Mouse (Mus musculus): ENCODE measurements at regions not wholly inside any gene's neighbourhood (a gene's known extent, or its start where the extent isn't known, plus 50 kb on each side); places are given as distances from the start of the nearest gene placed in this dataset.
A peak's percentile ranks its signal among the peaks of the same experiment; 100 is the strongest.

DNA sequence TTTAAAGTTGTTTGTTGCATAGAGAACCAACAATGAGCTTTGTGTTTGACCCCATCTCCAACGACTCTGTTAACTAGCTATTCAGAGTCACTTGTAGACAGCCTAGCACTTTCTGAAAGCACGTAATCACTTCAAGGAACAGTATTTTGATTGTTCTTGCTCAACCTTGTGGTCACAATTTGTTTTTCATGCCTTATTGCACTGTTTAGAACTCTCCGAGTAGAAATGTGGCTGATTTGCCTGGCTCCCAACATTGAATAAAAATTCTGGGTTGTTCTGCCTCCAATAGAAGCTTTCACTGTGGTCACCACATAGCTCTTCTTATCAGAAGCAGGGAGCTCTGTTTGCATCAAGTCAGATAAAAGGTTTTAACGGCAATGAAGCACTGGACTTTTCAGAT, 446.9 kb upstream of the Fam19a5 start:
- no peak for DNase-seq

DNA sequence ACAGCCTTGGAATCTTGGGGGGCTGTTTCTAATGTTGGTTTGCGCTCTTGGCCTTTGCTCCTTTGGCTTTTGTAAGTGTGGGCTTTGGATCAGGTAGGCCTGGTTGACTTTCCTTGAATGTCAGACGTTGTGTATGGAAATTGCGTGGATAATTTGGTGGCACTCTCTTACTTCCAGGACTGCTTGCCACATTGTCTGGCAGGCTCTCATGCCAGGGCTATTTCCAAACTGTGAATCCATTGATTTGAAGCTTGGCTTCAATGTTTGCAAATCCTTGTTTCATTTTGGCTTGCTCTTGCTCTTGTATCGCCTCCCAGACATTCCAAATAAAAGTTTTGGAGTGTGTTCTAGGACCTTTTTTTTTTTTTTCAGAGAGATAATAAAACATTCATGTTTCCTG, 443.0 kb upstream of the Fam19a5 start:
- no peak for DNase-seq

DNA sequence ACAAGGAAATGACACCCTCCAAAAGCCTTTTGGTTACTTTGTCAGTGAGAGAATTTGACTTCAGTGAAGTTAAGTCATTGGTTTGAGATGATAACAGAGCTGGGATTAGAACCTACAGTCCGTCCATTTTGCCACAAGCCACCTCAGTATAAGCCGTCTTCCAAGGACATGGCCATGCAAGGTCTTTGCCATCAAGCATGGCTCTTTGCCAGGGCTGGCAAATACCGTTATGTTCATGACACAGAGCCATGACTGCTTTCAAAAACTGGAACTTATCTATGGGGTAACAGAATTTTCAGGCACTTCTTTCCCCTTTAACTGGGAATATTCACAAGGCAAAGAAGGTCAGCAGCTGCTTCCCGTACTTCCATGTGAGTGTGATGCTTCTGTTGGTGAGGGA, 441.9 kb upstream of the Fam19a5 start:
- DNase-seq, result peak; percentile 25

DNA sequence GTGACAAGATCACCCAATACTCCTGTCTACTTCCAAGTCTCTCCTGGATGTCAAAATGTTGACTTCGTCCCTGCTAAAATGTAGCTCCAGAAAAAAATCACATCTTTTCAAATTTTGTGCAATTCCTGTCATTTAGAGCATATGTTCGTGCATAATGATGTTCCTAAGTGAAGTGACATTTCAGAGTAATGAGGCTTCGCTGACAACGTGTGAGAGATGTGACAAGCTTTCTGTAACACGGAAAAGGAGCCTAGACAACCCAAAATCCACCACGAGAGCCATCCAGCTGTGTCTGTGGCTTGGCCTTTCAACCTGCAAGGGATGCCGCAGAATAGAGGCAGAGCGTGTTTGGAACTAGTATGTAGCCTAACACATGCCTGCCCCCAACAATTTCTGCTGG, 438.1 kb upstream of the Fam19a5 start:
- DNase-seq, result no peak

- DNase-seq, result no peak
Observed at GRCm38 (mm10) chr15:87107701-87108100, 436.4 kb upstream of the Fam19a5 start.

DNA sequence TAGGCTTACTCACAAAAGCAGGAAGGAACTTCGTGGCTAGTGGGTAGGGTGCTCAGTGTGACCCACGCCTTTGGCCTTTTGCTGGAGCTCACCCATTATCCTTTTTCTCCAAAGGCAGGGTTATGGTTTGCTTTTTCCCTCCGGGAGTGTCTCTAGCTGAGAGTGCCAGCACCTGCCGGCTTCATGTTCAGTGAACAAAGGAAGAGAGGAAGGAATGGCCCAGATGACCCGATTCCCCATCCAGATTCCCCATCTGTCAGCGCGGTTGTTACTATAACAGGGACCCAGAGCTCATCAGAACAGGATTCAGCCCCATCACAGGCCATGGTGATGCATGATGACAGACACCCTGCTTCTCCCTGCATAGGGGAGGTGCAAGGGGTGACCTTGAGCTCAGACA, 435.7 kb upstream of the Fam19a5 start:
- no peak for DNase-seq

- DNase-seq, result no peak
Observed at GRCm38 (mm10) chr15:87122656-87123055, 421.4 kb upstream of the Fam19a5 start.

DNA sequence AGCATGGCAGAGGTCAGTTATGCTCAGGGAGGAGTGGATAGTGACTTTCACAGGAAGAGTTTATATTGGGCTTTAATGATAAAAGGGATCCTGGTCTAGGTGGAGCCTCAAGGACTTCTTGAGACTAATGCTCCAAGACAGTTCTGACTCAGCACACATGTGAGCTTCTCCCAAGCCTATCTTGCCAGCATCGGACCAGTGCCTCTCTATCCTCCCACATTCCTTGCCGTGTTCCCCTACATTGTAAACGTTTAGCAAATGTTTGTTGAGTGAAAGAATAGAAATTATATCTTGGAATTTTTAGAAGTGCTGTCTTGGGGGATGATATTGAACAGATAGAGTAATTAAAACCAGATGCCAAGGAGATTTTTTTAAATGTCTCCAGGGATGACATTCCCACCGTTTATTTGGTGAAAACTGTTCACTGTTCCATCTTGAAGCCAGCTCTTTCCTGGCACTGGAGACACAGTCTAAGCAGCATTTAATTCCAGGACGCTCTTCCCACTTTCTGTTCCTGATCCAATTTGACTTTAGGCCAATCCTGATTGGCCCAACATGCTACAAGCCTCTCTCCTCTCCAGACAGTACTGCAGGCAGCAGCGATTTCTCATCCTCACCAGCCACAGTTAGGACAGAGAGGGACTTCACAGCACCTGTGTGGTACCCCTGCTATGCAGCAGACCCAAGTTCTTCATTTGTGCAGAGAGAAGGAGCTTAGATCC, 418.5 kb upstream of the Fam19a5 start:
- DNase-seq, result no peak

- DNase-seq, result no peak
Observed at GRCm38 (mm10) chr15:87138870-87139269, 405.2 kb upstream of the Fam19a5 start.

DNA sequence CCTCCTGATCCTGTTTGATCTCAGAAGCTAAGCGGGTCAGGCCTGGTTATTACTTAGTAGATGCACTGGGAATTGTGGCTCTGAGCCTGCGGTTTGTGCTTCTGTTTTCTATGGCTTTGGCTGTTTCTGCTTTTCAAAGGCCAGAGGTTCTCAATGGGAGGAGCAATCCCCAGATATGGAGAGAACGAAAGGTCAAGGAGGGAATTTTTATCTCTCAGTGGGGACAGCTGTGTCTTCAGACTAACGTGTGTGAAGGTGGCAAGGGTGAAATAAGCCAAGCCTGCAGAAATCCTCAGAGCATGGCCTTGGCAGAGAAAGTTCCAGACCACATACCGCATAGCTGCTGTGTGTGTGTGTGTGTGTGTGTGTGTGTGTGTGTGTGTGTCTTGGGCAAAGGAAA, 375.0 kb upstream of the Fam19a5 start:
- DNase-seq, result no peak

DNA sequence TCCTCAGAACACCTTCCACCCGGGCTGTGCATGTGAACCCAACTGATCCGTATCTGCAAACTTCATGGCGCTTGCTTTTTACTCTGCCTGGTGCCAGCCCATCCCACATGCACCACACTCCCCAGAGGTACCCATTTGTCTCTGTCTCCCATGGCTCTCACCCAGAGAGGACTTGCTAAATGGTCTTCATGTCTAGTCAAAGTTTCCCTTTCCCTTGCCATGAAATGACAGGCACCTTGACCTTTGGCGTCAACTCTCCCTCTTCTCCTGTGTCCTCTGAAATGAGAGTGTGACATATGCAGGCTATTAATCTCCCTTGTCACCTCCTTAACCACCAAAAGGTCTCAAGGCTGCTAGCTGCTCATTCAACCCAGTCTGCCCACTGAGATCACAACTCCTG, 373.2 kb upstream of the Fam19a5 start:
- DNase-seq, result no peak

- DNase-seq, result no peak
Observed at GRCm38 (mm10) chr15:87173096-87173495, 371.0 kb upstream of the Fam19a5 start.

GRCm38 (mm10) chr15:87178646-87179045, 365.5 kb upstream of the Fam19a5 start:
- DNase-seq, result peak; percentile 31

DNA sequence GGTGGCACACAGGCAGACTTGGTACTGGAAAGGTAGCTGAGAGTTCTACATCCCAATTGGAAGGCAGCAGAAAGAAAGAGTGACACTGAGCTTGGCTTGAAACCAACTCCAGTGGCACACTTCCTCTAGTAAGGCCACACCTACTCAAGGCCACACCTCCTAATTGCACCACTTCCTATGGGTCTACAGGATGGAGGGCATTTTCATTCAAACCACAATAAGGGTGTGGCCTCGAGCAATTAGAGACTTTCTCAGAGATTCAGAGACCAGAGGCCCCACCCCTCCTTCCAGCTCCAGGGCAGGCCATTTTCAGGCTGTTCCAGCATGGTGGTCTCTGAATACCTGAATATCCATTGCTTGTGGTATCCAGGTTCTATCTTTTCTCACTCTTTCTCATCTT, 363.3 kb upstream of the Fam19a5 start:
- no peak for DNase-seq

- no peak for DNase-seq
Observed at GRCm38 (mm10) chr15:87184248-87184647, 359.9 kb upstream of the Fam19a5 start.

DNA sequence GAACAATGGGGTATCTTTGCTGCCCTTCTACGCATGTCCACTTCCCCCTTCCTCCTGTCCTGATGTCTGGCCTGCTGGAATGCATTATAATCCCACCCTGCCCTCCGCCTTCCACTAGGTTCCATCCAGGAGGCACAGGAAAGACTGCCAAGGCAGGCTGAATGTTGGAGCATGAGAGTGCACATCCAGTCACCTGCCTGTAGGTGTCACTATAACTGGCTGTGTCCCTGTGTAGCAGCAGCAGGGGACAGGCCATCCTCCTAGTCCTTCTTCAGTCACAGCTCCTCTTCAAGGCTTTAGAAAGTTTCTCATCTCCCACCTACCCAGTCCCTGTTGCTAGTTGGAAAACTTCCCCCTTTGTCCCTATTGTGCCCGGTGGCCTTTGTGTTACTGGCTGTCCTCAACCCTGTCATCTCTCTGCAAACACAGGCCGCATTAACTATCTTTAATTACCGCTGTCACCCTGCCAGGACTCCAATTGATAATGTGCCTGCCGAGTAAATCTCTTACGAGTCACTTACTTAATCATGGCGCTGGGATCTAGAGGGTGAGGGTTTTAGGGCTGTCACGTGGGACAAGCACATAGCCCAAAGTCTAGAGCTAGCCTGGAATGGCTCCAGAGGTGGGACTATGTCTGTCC, 355.2 kb upstream of the Fam19a5 start:
- DNase-seq, result no peak

- no peak for DNase-seq
Observed at GRCm38 (mm10) chr15:87191901-87192300, 352.2 kb upstream of the Fam19a5 start.

- DNase-seq, result no peak
Observed at GRCm38 (mm10) chr15:87196306-87196893, 347.7 kb upstream of the Fam19a5 start.

GRCm38 (mm10) chr15:87199641-87200040, 344.5 kb upstream of the Fam19a5 start:
- no peak for DNase-seq

DNA sequence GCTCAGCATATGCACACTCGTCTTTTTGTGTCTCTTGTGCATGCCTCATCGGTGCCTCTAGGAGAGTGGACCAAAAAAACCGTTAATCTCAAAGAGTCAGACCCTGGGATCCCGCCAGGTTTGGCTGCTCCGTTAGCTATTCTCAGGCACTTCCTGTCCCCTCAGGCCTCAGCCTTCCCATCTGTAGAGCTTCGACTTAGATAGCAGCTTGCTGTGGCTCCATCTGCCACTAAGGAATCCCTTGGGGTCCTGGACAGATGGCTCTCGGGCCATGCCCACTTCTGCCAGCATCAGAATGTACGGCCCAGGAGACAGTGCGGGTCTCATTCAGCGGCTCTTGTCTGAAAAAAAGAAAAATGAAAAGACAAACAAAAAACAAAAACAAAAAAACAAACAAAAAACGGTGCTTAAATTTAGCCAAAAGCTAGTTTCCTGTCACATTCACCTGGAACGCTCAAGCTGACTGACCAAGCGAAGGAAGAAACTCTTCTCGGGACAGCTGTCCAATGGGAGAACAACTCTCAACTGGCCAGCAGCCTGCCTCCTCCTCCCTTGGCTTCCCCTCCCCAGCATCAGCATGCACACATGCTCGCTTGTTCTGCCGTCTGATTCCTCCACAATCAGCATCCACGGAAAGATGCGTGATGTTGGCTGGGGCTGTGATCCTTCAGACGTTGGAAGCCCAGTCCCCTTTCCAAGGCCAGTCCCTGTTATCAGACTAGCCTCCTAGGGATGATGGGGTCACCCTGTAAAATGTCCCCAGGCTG, 343.6 kb upstream of the Fam19a5 start:
- DNase-seq, result peak; percentile 4

GRCm38 (mm10) chr15:87201055-87201454, 343.0 kb upstream of the Fam19a5 start:
- DNase-seq, result no peak

DNA sequence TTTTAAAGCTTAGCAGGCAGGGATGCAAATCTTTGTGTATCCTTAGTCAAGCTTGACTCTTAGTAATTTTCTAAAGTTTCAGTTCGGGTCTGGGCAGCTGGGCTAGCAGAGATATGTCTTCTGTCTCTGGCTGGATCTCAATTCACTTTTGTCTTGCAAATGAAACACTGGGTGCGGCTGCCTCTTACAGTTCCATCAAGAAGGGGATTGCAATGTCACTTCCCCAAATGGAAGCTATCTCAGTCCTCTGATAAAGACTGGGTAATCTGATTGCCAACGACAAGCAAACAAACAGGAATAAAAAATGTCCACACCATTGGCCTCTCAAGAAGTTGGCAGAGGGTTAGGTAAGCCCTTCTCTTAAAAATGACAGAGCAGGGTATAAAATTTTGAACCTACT, 314.1 kb upstream of the Fam19a5 start:
- DNase-seq, result no peak

DNA sequence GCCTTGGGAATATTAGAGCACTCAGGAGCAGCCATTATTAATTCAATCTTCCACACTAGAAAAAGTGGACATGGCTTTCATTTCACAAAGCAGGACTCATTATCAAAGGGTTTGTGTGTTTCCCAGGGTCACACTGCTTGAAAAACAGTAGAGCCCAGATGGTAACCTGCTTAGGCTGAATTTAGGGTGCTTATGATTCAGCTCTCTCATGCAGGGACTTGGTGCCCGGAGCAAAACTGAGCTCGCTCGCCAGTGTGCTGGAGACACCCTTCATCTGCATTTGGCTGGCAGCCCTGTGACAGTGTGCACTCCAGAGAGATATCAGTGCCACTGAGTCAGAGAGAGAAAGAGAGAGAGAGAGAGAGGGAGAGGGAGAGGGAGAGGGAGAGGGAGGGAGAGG, 308.0 kb upstream of the Fam19a5 start:
- DNase-seq, result no peak

Measured in adrenal gland, postnatal 25 days (tissue).